Mouse (Mus musculus): Measurements from ENCODE around the gene Tmem220. TPM values are rescaled to one million over a fixed set of nuclear protein-coding genes. Genes with fewer than 3 reads are reported as not detected.

Gene Tmem220
- polyA plus RNA-seq, 1 experiment from 2014 or later: 1.8 TPM

- peak; percentile 51 for DNase-seq (ENCODE audit: low spot score)
- 0 out of 2 replicates have a peak, but pooled peaks have one; percentile 15 for ATAC-seq (replicated peaks; ENCODE audit: low FRiP score, low read depth)
These were observed 26.8 kb downstream of the Tmem220 start for GRCm38 (mm10) chr11:67051676-67052320.

GRCm38 (mm10) chr11:67052321-67052952 lies 27.5 kb downstream of the Tmem220 start, which contains the start of the genes Adprm and Sco1:
Adprm (minus strand) TSS chr11:67052594.
Sco1 (plus strand) TSS chr11:67052670.
- H3K27ac ChIP-seq: peak within 1 kb of the TSS; percentile 89
- peak; percentile 88 for ATAC-seq (replicated peaks; ENCODE audit: low FRiP score, low read depth)
- peak within 1 kb of the TSS; percentile 77 for H3K4me2 ChIP-seq (ENCODE audit: low read length)
- H3K9ac ChIP-seq (ENCODE audit: low read depth, low read length): peak within 1 kb of the TSS; percentile 80
- TF ChIP-seq CTCF (IDR thresholded peaks at IDR 0.05; ENCODE audit: low read depth): peak; percentile 55
- under 1% methylated on average over 50 of the region's 50 CpGs for WGBS
- H3K4me3 ChIP-seq (replicated peaks; ENCODE audit: low read depth, low read length): peak within 1 kb of the TSS; percentile 78
- 0 out of 2 replicates have a peak, but pooled peaks cover 3% of the 10 kb centered on the region for H3K4me1 ChIP-seq (replicated peaks; ENCODE audit: insufficient read depth, low read length)
- H3K27me3 ChIP-seq (ENCODE audit: insufficient read depth, low read length): no peaks in the 10 kb centered on the region
- H3K36me3 ChIP-seq (ENCODE audit: insufficient read depth, low read length): peaks cover 22% of the 10 kb centered on the region; the same call in 1 of the 2 replicates
- DNase-seq (ENCODE audit: low spot score): peak; percentile 97
- H3K9me3 ChIP-seq (replicated peaks; ENCODE audit: low read length): no peaks in the 10 kb centered on the region

More at GRCm38 (mm10) chr11:67051676-67052320, 26.8 kb downstream of the Tmem220 start:
- 4% methylated on average over 16 of the region's 16 CpGs for WGBS
- 0 out of 2 replicates have a peak, but pooled peaks cover 3% of the 10 kb centered on the region for H3K4me1 ChIP-seq (replicated peaks; ENCODE audit: insufficient read depth, low read length)
- H3K27me3 ChIP-seq (ENCODE audit: insufficient read depth, low read length): no peaks in the 10 kb centered on the region
- H3K9me3 ChIP-seq (replicated peaks; ENCODE audit: low read length): no peaks in the 10 kb centered on the region
- peak overlapping the region; percentile 80 for H3K9ac ChIP-seq (ENCODE audit: low read depth, low read length)
- TF ChIP-seq CTCF (IDR thresholded peaks at IDR 0.05; ENCODE audit: low read depth): no peak
- peak overlapping the region; percentile 89 for H3K27ac ChIP-seq
- H3K4me2 ChIP-seq (ENCODE audit: low read length): peak overlapping the region; percentile 77
- peak overlapping the region; percentile 78 for H3K4me3 ChIP-seq (replicated peaks; ENCODE audit: low read depth, low read length)
- H3K36me3 ChIP-seq (ENCODE audit: insufficient read depth, low read length): peaks cover 18% of the 10 kb centered on the region; the same call in 1 of the 2 replicates

GRCm38 (mm10) chr11:67054754-67055365 lies 29.9 kb downstream of the Tmem220 start:
- ATAC-seq (replicated peaks; ENCODE audit: low FRiP score, low read depth) (no peak), DNase-seq (ENCODE audit: low spot score) (no peak)
- H3K36me3 ChIP-seq (ENCODE audit: insufficient read depth, low read length): peaks cover 34% of the 10 kb centered on the region
- no peaks in the 10 kb centered on the region for H3K9me3 ChIP-seq (replicated peaks; ENCODE audit: low read length)
- TF ChIP-seq CTCF (IDR thresholded peaks at IDR 0.05; ENCODE audit: low read depth): no peak
- 93% methylated on average over 8 of the region's 8 CpGs for WGBS
- H3K27ac ChIP-seq: no peak overlapping the region
- no peak overlapping the region for H3K4me2 ChIP-seq (ENCODE audit: low read length)
- no peaks in the 10 kb centered on the region for H3K27me3 ChIP-seq (ENCODE audit: insufficient read depth, low read length)
- H3K4me1 ChIP-seq (replicated peaks; ENCODE audit: insufficient read depth, low read length): 0 out of 2 replicates have a peak, but pooled peaks cover 3% of the 10 kb centered on the region
- no peak overlapping the region for H3K9ac ChIP-seq (ENCODE audit: low read depth, low read length)
- H3K4me3 ChIP-seq (replicated peaks; ENCODE audit: low read depth, low read length): no peak overlapping the region

- Histone ChIP-seq H3K27ac (no peak overlapping the region), H3K4me1 (replicated peaks; ENCODE audit: insufficient read depth, low read length) (no peaks in the 10 kb centered on the region), H3K27me3 (ENCODE audit: insufficient read depth, low read length) (no peaks in the 10 kb centered on the region), H3K36me3 (ENCODE audit: insufficient read depth, low read length) (peaks cover 48% of the 10 kb centered on the region), H3K4me3 (replicated peaks; ENCODE audit: low read depth, low read length) (no peak overlapping the region), H3K9ac (ENCODE audit: low read depth, low read length) (no peak overlapping the region), H3K4me2 (ENCODE audit: low read length) (no peak overlapping the region), H3K9me3 (replicated peaks; ENCODE audit: low read length) (no peaks in the 10 kb centered on the region)
- DNase-seq (ENCODE audit: low spot score) (no peak), ATAC-seq (replicated peaks; ENCODE audit: low FRiP score, low read depth) (no peak)
- no peak for TF ChIP-seq CTCF (IDR thresholded peaks at IDR 0.05; ENCODE audit: low read depth)
- 89% methylated on average over 2 of the region's 2 CpGs for WGBS
These were observed 36.4 kb downstream of the Tmem220 start for GRCm38 (mm10) chr11:67061311-67061710.

- no peaks in the 10 kb centered on the region for H3K4me1 ChIP-seq (replicated peaks; ENCODE audit: insufficient read depth, low read length)
- no peak overlapping the region for H3K4me2 ChIP-seq (ENCODE audit: low read length)
- 93% methylated on average over 3 of the region's 3 CpGs for WGBS
- no peak for TF ChIP-seq CTCF (IDR thresholded peaks at IDR 0.05; ENCODE audit: low read depth)
- DNase-seq (ENCODE audit: low spot score): no peak
- H3K36me3 ChIP-seq (ENCODE audit: insufficient read depth, low read length): peaks cover 36% of the 10 kb centered on the region
- H3K4me3 ChIP-seq (replicated peaks; ENCODE audit: low read depth, low read length): no peak overlapping the region
- no peak overlapping the region for H3K27ac ChIP-seq
- no peak for ATAC-seq (replicated peaks; ENCODE audit: low FRiP score, low read depth)
- H3K27me3 ChIP-seq (ENCODE audit: insufficient read depth, low read length): no peaks in the 10 kb centered on the region
- H3K9ac ChIP-seq (ENCODE audit: low read depth, low read length): no peak overlapping the region
- H3K9me3 ChIP-seq (replicated peaks; ENCODE audit: low read length): no peaks in the 10 kb centered on the region
These were observed 37.8 kb downstream of the Tmem220 start for GRCm38 (mm10) chr11:67062726-67063125.

- 75% methylated on average over 3 of the region's 3 CpGs for WGBS
- TF ChIP-seq CTCF (IDR thresholded peaks at IDR 0.05; ENCODE audit: low read depth): no peak
- Histone ChIP-seq H3K27me3 (ENCODE audit: insufficient read depth, low read length) (no peaks in the 10 kb centered on the region), H3K27ac (no peak overlapping the region), H3K4me1 (replicated peaks; ENCODE audit: insufficient read depth, low read length) (no peaks in the 10 kb centered on the region), H3K4me2 (ENCODE audit: low read length) (no peak overlapping the region), H3K36me3 (ENCODE audit: insufficient read depth, low read length) (peaks cover 12% of the 10 kb centered on the region), H3K9ac (ENCODE audit: low read depth, low read length) (no peak overlapping the region), H3K9me3 (replicated peaks; ENCODE audit: low read length) (no peaks in the 10 kb centered on the region), H3K4me3 (replicated peaks; ENCODE audit: low read depth, low read length) (no peak overlapping the region)
- ATAC-seq (replicated peaks; ENCODE audit: low FRiP score, low read depth) (no peak), DNase-seq (ENCODE audit: low spot score) (no peak)
These were observed 42.8 kb downstream of the Tmem220 start for GRCm38 (mm10) chr11:67067741-67068140.
